Mouse (Mus musculus) spleen, postnatal 4 days (tissue): ENCODE data around the gene Sox30.
"Not testable (repeated sequence)": the region's sequence is repeated elsewhere in the genome, so short reads cannot be mapped to it uniquely, and the experiment has no call there.

ENCODE experiments used
- DNase-seq, 2 experiments: peaks; one replicate each; pipeline ENCODE4 v3.0.0; 2022; ENCODE audit warnings: low spot score in 2 of 2

Sox30 gene

GRCm38 (mm10) chr11:46020246-46020645 is 40.1 kb downstream of the Sox30 start:
- DNase-seq = no peak

- no peak for DNase-seq
Observed at GRCm38 (mm10) chr11:46021850-46022249, 41.7 kb downstream of the Sox30 start.

- no peak for DNase-seq
Observed at GRCm38 (mm10) chr11:46022983-46023382, 42.9 kb downstream of the Sox30 start.

DNA sequence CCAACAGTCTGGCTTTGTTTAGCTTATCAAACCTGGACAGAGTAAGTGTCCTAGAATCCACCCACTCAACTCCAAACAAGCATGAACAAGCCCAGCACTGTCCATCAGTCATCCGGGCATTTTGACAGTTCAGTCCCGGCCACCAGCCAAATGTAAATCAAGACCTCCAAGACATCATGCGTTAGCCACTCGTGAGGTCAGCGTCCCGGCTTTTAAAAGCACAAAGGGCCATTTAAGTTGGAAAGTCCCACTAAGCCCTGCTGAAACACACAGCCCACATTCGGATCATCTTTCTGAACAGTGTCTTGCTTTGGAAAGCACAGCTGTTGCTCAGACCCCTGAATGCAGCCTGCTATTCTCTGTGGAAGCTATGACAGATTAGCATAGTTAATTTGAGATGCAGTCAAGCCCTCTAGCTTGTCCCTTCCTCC is 45.9 kb downstream of the Sox30 start:
- no peak for DNase-seq

- no peak for DNase-seq
Observed at GRCm38 (mm10) chr11:46027952-46028814, 48.1 kb downstream of the Sox30 start.

DNA sequence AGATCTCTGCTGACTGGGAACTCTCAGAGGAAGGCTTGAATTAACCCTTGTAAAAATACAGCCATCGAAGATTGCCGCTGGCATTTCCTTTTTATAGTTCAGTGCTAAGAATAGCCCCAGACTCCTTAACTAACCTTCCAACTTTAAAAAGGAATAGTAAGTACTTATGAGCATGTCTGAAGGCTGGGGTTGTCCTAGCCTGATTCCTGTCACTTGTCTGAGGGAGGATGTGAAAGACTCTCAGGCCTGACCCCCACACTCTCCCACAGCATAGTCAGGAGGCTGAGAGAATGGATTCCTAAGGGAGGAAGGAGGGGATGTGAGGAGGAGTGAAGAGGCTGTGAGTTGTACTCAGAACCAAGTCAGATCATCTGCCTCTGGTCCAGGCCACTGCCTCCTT is 49.4 kb downstream of the Sox30 start:
- DNase-seq = no peak

DNA sequence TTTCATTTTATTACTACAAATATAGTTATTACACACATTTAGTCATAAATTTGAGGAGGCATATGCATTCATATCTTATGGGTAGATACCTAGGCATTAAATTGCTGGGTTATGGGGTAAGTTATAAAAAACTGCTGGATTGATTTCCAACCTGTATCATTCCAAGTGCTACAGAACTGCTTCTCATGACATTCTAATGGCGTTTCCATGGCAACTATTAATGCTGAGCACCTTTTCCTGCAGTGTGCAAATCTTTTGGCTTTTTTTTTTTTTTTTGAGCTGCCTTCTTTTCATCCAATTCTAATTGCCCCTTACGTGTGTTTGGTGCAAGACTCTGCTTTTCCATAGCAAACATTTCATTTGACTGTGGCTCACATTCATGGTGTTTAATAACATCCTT is 49.9 kb downstream of the Sox30 start:
- no peak for DNase-seq

GRCm38 (mm10) chr11:46031470-46031869 is 51.4 kb downstream of the Sox30 start:
- DNase-seq = no peak

DNA sequence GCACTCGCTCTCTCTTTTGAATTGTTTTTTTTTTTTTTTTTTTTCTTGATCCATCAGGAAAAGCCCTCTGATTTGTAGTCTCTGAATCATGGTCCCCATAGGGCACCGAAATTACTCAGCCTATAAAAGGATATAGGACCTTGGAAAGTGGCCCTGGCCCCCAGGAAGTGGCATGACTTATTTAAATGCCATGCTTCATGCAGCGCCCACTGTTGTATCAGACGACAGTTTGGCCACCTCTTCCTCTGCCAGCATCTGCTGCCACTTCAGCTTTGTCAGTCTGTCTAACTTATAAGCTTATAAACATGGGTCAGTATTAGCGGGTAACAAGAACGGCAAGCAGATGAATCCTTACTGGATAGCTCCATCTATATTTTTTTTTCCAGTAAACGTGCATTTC is 52.8 kb downstream of the Sox30 start:
- DNase-seq = no peak

- DNase-seq = no peak
Observed at GRCm38 (mm10) chr11:46036374-46036773, 56.3 kb downstream of the Sox30 start.

- no peak for DNase-seq
Observed at GRCm38 (mm10) chr11:46038901-46039300, 58.8 kb downstream of the Sox30 start.

DNA sequence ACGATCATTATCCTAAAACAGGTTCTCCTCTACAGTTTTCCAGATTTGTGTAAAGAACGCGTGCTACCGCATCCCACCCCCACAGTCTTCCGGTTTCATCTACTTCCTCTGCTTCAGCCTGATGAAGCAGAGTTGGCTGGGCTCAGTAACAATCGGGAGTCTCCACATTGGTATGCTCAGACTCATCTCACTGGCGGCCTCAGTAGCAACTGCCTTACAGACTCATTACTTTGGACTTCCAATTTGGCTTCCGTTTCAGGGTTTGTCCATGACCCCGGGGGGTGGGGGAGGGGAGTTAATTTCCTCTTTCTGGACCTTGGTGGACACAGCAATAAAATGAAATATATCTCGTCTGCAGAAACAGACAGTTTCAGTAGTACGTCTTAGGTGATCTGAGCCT is 59.2 kb downstream of the Sox30 start:
- no peak for DNase-seq

- DNase-seq = no peak
Observed at GRCm38 (mm10) chr11:46040841-46041556, 60.9 kb downstream of the Sox30 start.

DNA sequence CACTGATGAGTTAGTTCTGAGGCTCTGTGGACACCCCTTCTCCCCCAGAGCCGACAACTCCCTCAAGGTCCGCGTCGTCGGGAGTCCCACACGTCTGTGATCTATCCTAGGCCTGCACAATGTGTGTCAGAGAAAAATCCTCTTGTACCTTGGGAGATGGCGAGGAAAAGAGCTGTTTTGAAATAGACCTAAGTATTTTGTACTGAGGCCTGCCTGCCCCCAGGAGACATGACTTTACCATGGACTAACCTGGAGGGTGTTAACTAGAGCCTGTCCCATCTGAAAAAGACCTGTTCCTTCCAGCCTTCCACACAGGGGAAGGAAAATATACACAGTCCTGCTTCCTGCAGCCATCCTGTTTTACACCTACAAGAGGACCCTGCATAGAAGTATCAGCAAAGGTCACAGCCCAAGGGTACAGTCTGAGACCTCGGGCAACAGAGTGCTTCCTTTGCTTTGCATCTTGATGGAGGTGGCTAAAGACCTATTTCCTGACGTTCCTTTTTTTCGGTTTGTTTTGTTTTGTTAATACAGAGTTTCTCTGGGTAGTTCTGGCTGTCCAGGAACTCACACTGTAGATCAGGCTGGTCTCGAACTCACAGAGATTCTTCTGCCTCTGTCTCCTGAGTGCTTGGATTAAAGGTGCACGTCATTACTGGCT is 61.6 kb downstream of the Sox30 start:
- no peak for DNase-seq

- DNase-seq = no peak
Observed at GRCm38 (mm10) chr11:46044781-46045180, 64.7 kb downstream of the Sox30 start.

GRCm38 (mm10) chr11:46047264-46047663 is 67.2 kb downstream of the Sox30 start:
- DNase-seq = no peak

DNA sequence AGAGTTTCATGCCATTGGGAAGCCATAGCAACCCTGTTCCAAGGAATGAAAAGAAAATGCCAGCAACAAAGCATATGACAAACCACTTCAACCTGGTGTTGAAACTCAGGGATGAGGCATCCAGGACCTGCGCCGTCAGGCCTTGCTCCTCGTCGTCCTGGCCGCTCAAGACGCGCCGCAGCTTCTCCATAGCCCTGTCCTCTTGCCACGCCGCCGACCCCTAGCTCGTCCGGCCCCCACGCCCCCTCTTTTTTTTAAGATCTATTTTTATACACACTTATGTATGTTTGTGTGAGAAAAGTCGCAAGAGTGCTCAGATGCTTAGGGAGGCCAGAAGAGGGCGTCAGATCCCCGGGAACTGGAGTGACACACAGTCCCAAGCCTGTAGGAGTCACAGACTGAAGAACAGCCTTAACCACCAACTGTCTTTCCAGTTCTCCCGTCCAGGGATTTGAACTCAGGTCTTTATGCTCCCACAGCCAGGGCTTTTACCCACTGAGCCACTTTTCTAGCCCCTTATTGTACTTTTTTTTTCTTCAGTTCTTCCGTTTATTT is 72.1 kb downstream of the Sox30 start, which contains the start of gene Gm12166:
TSS of gene Gm12166 (minus strand) at position 217 of the 555 bp plus-strand sequence.
- DNase-seq = peak; percentile 58 to 84

DNA sequence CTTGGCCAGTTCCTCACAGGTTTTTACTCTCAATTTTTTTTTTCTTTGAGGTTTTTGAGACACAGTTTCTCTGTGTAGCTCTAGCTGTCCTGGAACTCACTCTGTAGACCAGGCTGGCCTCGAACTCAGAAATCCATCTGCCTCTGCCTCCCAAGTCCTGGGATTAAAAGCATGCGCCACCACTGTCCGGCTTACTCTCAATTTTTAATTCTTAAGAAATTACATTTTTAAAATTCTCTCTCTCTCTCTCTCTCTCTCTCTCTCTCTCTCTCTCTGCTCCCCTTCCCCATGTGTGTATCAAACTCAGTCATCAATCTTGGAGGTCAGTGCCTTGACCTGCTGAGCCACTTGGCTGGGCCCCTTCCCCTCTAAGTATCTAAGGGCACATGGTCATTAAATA is 73.3 kb downstream of the Sox30 start:
- not testable (repeated sequence) for DNase-seq

GRCm38 (mm10) chr11:46054311-46054710 is 74.2 kb downstream of the Sox30 start:
- no peak for DNase-seq

DNA sequence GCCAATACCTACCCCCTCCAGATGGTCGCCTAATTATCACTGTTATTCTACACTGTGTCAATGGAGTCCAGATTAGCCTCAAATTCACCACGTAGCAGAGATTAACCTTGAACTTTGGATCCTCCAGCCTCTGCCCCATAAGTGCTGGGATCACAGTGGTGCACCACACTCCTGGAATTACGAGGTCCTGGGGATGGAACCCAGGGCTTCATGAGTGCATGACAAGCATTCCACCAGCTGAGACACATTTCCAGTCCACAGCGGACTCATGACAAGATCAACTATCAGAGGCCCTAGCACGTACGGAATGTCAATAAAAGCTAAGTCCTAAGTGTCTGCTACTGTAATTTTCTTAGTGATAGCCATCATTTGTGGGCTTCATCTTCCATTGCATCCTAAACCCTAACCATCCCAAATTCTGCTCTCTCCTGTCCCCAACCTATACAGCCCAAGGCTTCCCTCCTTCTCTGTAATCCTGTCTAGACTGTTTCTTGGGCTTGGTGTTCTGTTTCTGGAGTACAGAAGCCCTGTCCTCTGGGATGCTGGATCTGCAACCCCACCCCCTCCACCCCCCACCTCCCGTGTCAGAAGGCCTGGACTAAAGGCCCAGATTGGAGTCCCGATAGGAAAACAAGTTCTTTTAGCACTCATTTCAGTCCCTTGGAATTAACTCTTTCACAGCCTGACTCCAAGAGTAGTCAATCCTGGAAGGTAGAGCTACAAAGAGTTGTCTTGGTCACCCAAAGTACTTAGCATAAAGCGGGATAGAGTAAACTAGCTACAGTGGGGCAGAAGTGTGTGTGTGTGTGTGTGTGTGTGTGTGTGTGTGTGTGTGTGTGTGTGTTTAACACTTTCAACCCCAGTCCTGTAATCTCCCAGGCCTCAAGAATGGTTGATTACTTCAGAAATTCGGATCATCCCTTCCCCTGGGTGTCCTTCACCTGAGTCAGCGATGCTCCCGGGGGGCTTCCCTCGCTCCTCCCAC is 75.1 kb downstream of the Sox30 start:
- no peak for DNase-seq
